Mouse (Mus musculus) heart, postnatal 0 days (tissue): ENCODE data around the gene Hrct1. TPM values are rescaled to one million over a fixed set of nuclear protein-coding genes. Genes with fewer than 3 reads are reported as not detected.

Experiments
- ATAC-seq: fragments of 200-750 bp; cut with Nextera tagmentation; 2 replicates; pipeline ENCODE4 v1.8.0; 2017; ENCODE audit warnings: low read depth, moderate number of reproducible peaks, moderate library complexity; ENCODE audit not compliant: insufficient read depth
- DNase-seq: peaks from one replicate; pipeline ENCODE4 v3.0.0-alpha.2; 2016; ENCODE audit warnings: low spot score
- H3K27ac ChIP-seq: fragments of 300-500 bp; sonication (generic); 2 replicates; pipeline ENCODE4 v1.5.1; 2014; ENCODE audit warnings: low read depth, mild to moderate bottlenecking
- H3K27me3 ChIP-seq: fragments of 300-500 bp; sonication (generic); 2 replicates; pipeline ENCODE4 v1.6.1; 2014; ENCODE audit warnings: low read length, mixed read lengths; ENCODE audit not compliant: control insufficient read depth, insufficient read depth
- H3K36me3 ChIP-seq: fragments of 300-500 bp; sonication (generic); replicated peaks from 2 replicates; pipeline ENCODE4 v1.6.1; 2014; ENCODE audit warnings: low read length, mixed read lengths; ENCODE audit not compliant: control insufficient read depth, insufficient read depth
- H3K4me1 ChIP-seq: fragments of 300-500 bp; sonication (generic); 2 replicates; pipeline ENCODE4 v1.6.1; 2014; ENCODE audit warnings: antibody characterized with exemption; ENCODE audit not compliant: control insufficient read depth, insufficient read depth
- H3K4me2 ChIP-seq: fragments of 300-500 bp; sonication (generic); 2 replicates; pipeline ENCODE4 v1.6.1; 2014; ENCODE audit warnings: low read depth, mild to moderate bottlenecking, low read length, moderate library complexity
- H3K4me3 ChIP-seq: fragments of 300-500 bp; sonication (generic); 2 replicates; pipeline ENCODE4 v1.5.1; 2014; ENCODE audit warnings: low read depth, low read length
- H3K9ac ChIP-seq: fragments of 300-500 bp; sonication (generic); replicated peaks from 2 replicates; pipeline ENCODE4 v1.6.1; 2014; ENCODE audit warnings: low read depth, low read length, mixed read lengths
- H3K9me3 ChIP-seq: fragments of 300-500 bp; sonication (generic); replicated peaks from 2 replicates; pipeline ENCODE4 v1.6.1; 2016; ENCODE audit warnings: low read length; ENCODE audit not compliant: control insufficient read depth
- CTCF ChIP-seq: IDR thresholded peaks from 2 replicates; pipeline ENCODE4 v1.5.1; 2016; ENCODE audit warnings: antibody characterized with exemption, control low read depth, low read depth
- EP300 ChIP-seq: IDR thresholded peaks from 2 replicates; pipeline ENCODE4 v1.6.1; 2016; ENCODE audit warnings: antibody characterized with exemption, low read depth
- WGBS: fragments of 180-500 bp; shearing (Covaris S2); extraction: QIAGEN DNeasy Blood & Tissue Kit; methylation state at CpG from one replicate; pipeline ENCODE4 v1.1.7; 2014; 5-methylcytosine and 5-hydroxymethylcytosine counted together
- polyA plus RNA-seq: library from polyadenylated mRNA; unstranded; fragments of >200 nt; fragmentation: Nextera tagmentation; extraction: Ambion mirVana; gene quantifications from 2 replicates; pipeline ENCODE4 v1.2.1, GENCODE M21; 2015
- total RNA-seq: library from RNA; depleted of rRNA; stranded (reverse); fragments of >200 nt; gene quantifications from 2 replicates; pipeline ENCODE4 v1.2.3, GENCODE M21; 2014; ENCODE audit warnings: low replicate concordance; rRNA removed

Hrct1 gene
- total and polyA plus RNA-seq, 2 experiments from 2014 or later: 4.5 to 9.5 TPM

GRCm38 (mm10) chr4:43763410-43763809 is 36.4 kb downstream of the Hrct1 start:
- no peaks in the 10 kb centered on the region for H3K4me1 ChIP-seq
- H3K9ac ChIP-seq: no peak overlapping the region
- no peak overlapping the region for H3K27ac ChIP-seq
- H3K9me3 ChIP-seq: no peaks in the 10 kb centered on the region
- no peaks in the 10 kb centered on the region for H3K36me3 ChIP-seq
- H3K27me3 ChIP-seq: no peaks in the 10 kb centered on the region
- ATAC-seq (peak; percentile 55; the same call in 1 of the 2 replicates), DNase-seq (peak; percentile 70)
- H3K4me2 ChIP-seq: no peak overlapping the region
- H3K4me3 ChIP-seq: no peak overlapping the region
- 19% methylated on average over 7 of the region's 7 CpGs for WGBS
- TF ChIP-seq EP300: no peak
- peak; percentile 80 for TF ChIP-seq CTCF

DNA sequence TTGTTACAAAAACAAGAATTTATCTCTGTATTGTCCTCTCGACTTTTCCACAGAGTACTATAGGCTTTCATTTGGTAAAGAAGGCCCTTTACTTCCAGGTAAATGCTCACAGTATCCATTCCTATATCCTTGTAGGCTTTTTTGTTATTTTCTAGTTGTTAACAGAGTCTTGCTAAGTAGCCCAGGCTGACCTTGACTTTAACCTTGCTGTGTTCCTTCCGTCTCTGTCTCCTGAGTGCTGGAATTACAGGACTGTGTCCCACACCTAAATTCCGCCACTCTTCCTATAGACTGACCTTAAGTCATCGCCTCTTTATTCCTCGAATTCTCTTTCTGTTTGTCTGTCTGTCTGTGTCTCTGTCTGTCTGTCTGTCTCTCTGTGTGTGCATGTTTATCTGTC is 41.4 kb downstream of the Hrct1 start:
- no peak overlapping the region for H3K27ac ChIP-seq
- TF ChIP-seq CTCF (no peak), EP300 (no peak)
- no peak for DNase-seq
- no peaks in the 10 kb centered on the region for H3K36me3 ChIP-seq
- H3K4me2 ChIP-seq: no peak overlapping the region
- H3K4me3 ChIP-seq: no peak overlapping the region
- no peak for ATAC-seq
- H3K9me3 ChIP-seq: 0 out of 2 replicates have a peak, but pooled peaks cover 4% of the 10 kb centered on the region
- H3K9ac ChIP-seq: no peak overlapping the region
- no peaks in the 10 kb centered on the region for H3K4me1 ChIP-seq
- WGBS: 64% methylated on average over 5 of the region's 5 CpGs
- no peaks in the 10 kb centered on the region for H3K27me3 ChIP-seq

DNA sequence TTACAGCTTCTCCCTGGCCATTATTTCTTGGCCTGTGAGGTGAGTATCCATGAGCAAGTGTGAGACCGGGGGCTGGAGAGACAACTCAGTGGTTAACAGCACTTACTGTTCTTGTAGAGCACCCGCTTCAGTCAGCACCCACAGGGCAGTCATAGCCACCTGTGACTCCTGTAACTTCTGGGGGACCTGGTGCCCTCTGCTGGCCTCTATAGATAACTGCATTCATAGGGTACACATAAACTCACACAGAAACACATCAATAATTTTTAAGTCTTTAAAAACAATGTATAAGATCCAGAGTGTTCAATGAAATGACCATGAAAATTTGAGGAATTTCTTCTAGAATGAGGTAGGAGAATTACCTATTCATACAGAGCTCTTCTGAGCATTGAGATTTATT is 42.4 kb downstream of the Hrct1 start:
- no peak for DNase-seq
- H3K27ac ChIP-seq: no peak overlapping the region
- no peaks in the 10 kb centered on the region for H3K4me1 ChIP-seq
- no peak overlapping the region for H3K9ac ChIP-seq
- no peaks in the 10 kb centered on the region for H3K27me3 ChIP-seq
- H3K36me3 ChIP-seq: no peaks in the 10 kb centered on the region
- no peak overlapping the region for H3K4me2 ChIP-seq
- 0 out of 2 replicates have a peak, but pooled peaks cover 4% of the 10 kb centered on the region for H3K9me3 ChIP-seq
- no peak overlapping the region for H3K4me3 ChIP-seq
- 98% methylated on average over 2 of the region's 2 CpGs for WGBS
- no peak for TF ChIP-seq CTCF
- TF ChIP-seq EP300: no peak
- no peak for ATAC-seq

DNA sequence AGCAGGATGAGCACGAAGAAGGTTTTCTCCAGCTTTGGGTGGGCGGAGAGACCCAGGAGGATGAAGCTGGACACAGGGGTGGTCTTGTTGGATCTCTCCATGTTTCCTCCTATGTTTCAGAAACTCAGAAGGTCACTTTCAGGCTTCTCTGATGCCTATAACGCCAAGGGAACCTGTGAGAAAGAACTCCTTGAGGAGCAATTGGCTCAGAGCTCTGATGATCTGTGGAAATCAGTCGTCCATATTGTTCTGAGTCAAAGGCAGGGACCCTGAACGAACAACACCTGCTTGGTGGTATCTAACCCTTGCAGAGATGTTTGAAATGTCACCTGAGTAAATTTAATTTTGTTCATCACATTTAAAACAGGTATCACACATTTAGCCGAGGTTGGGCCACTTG is 43.9 kb downstream of the Hrct1 start, which contains the start of gene Olfr159:
Gene Olfr159, minus strand, starts transcription at position 101 of the 400 bp plus-strand sequence.
- WGBS: 76% methylated on average over 6 of the region's 6 CpGs
- TF ChIP-seq EP300 (no peak), CTCF (no peak)
- H3K4me3 ChIP-seq: no peak within 1 kb of the TSS
- 0 out of 2 replicates have a peak, but pooled peaks cover 4% of the 10 kb centered on the region for H3K9me3 ChIP-seq
- DNase-seq (no peak), ATAC-seq (no peak)
- H3K27me3 ChIP-seq: no peaks in the 10 kb centered on the region
- no peak within 1 kb of the TSS for H3K27ac ChIP-seq
- H3K4me2 ChIP-seq: no peak within 1 kb of the TSS
- H3K36me3 ChIP-seq: no peaks in the 10 kb centered on the region
- H3K4me1 ChIP-seq: no peaks in the 10 kb centered on the region
- H3K9ac ChIP-seq: no peak within 1 kb of the TSS

DNA sequence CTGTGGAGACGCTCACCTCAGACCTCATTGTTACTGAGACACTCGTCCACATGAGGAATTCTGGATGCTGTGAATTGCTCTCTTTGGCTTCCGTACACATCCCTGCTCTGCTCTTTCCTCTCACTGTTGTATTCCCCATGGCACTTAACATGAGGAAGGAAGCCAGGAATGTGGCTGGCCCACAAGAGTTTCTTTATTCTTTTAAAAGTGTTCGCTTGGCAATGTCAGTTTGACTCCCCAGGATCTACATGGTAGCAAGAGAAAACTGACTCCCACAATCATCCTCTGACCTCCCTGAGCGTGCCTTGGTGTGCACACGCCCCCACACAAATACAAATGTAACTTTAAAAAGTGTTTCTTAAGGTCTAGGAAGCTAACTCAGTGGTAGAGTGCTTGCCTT is 44.6 kb downstream of the Hrct1 start:
- no peak overlapping the region for H3K9ac ChIP-seq
- no peak for ATAC-seq
- H3K9me3 ChIP-seq: 0 out of 2 replicates have a peak, but pooled peaks cover 4% of the 10 kb centered on the region
- TF ChIP-seq CTCF (no peak), EP300 (no peak)
- no peak overlapping the region for H3K4me3 ChIP-seq
- no peak for DNase-seq
- no peak overlapping the region for H3K4me2 ChIP-seq
- no peaks in the 10 kb centered on the region for H3K27me3 ChIP-seq
- H3K36me3 ChIP-seq: no peaks in the 10 kb centered on the region
- no peaks in the 10 kb centered on the region for H3K4me1 ChIP-seq
- no peak overlapping the region for H3K27ac ChIP-seq
- 29% methylated on average over 6 of the region's 6 CpGs for WGBS

DNA sequence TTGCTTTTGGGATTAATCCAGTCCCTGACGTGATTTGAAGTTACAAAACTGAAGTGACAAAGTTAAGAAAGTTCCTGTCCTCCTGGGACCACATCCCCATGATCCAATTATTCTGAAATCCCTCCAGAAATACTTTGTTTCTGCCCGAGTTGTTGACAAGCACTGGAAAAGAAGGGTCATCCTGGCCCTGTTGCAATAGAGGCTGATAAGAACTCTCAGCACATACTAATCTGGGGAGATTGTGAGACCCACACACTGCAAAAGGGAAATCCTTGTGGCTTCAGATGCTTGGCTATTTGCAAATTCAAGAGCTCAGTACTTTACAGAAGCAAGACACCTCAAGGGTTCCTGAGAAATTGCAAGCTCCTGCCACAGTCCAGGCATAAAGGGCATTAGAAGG is 45.3 kb downstream of the Hrct1 start:
- no peak overlapping the region for H3K4me2 ChIP-seq
- H3K36me3 ChIP-seq: no peaks in the 10 kb centered on the region
- no peak overlapping the region for H3K9ac ChIP-seq
- ATAC-seq (no peak), DNase-seq (no peak)
- WGBS: 8% methylated on average over 2 of the region's 2 CpGs
- H3K27me3 ChIP-seq: no peaks in the 10 kb centered on the region
- H3K9me3 ChIP-seq: 0 out of 2 replicates have a peak, but pooled peaks cover 4% of the 10 kb centered on the region
- no peak overlapping the region for H3K4me3 ChIP-seq
- H3K27ac ChIP-seq: no peak overlapping the region
- no peaks in the 10 kb centered on the region for H3K4me1 ChIP-seq
- TF ChIP-seq CTCF: no peak
- TF ChIP-seq EP300: no peak

Other genes starting within 250 kb of the Hrct1 start
- 2.8 TPM in 1 of 2 replicates, not detected in the other for gene Sit1, start 243.5 kb upstream of the Hrct1 start, total RNA-seq
- not detected in 2 replicates for gene Sit1, start 243.5 kb upstream of the Hrct1 start, polyA plus RNA-seq
- 26.6 and 44.0 TPM in 2 replicates for gene Ccdc107, start 234.3 kb upstream of the Hrct1 start, total RNA-seq
- 81.7 and 82.4 TPM in 2 replicates for gene Ccdc107, start 234.3 kb upstream of the Hrct1 start, polyA plus RNA-seq
- gene Arhgef39, start 227.5 kb upstream of the Hrct1 start, total RNA-seq: 18.7 and 27.0 TPM in 2 replicates
- 7.3 and 8.8 TPM in 2 replicates for gene Arhgef39, start 227.5 kb upstream of the Hrct1 start, polyA plus RNA-seq
- gene Car9, start 220.2 kb upstream of the Hrct1 start, total RNA-seq: 4.6 TPM in 1 of 2 replicates, not detected in the other
- gene Car9, start 220.2 kb upstream of the Hrct1 start, polyA plus RNA-seq: 0.80 and 1.1 TPM in 2 replicates
- 25.7 and 67.0 TPM in 2 replicates for gene Tpm2, start 203.4 kb upstream of the Hrct1 start, total RNA-seq
- 109 TPM in 2 replicates for gene Tpm2, start 203.4 kb upstream of the Hrct1 start, polyA plus RNA-seq
- 30.1 and 46.3 TPM in 2 replicates for gene Creb3, start 164.9 kb upstream of the Hrct1 start, total RNA-seq
- 49.1 and 53.4 TPM in 2 replicates for gene Creb3, start 164.9 kb upstream of the Hrct1 start, polyA plus RNA-seq
- 141 and 185 TPM in 2 replicates for gene Tln1, start 164.5 kb upstream of the Hrct1 start, total RNA-seq
- 67.1 and 77.2 TPM in 2 replicates for gene Tln1, start 164.5 kb upstream of the Hrct1 start, polyA plus RNA-seq
- gene Rgp1, start 148.5 kb upstream of the Hrct1 start, total RNA-seq: 12.4 and 21.1 TPM in 2 replicates
- gene Rgp1, start 148.5 kb upstream of the Hrct1 start, polyA plus RNA-seq: 10.8 and 10.9 TPM in 2 replicates
- 11.0 and 16.7 TPM in 2 replicates for gene Gba2, start 148.3 kb upstream of the Hrct1 start, total RNA-seq
- 14.0 TPM in 2 replicates for gene Gba2, start 148.3 kb upstream of the Hrct1 start, polyA plus RNA-seq
- gene Msmp, start 142.7 kb upstream of the Hrct1 start, total RNA-seq: not detected in 2 replicates
- 1.2 TPM in 1 of 2 replicates, not detected in the other for gene Msmp, start 142.7 kb upstream of the Hrct1 start, polyA plus RNA-seq
- gene Npr2, start 95.3 kb upstream of the Hrct1 start, total RNA-seq: 17.7 and 23.1 TPM in 2 replicates
- 6.6 and 6.9 TPM in 2 replicates for gene Npr2, start 95.3 kb upstream of the Hrct1 start, polyA plus RNA-seq
- gene Spag8, start 73.6 kb upstream of the Hrct1 start, total RNA-seq: not detected in 2 replicates
- gene Spag8, start 73.6 kb upstream of the Hrct1 start, polyA plus RNA-seq: 0.44 and 0.62 TPM in 2 replicates
- gene Hint2, start 70.7 kb upstream of the Hrct1 start, total RNA-seq: 358 and 378 TPM in 2 replicates
- 322 and 361 TPM in 2 replicates for gene Hint2, start 70.7 kb upstream of the Hrct1 start, polyA plus RNA-seq
- 9.6 and 24.9 TPM in 2 replicates for gene Tmem8b, start 58.2 kb upstream of the Hrct1 start, total RNA-seq
- gene Tmem8b, start 58.2 kb upstream of the Hrct1 start, polyA plus RNA-seq: 4.5 and 4.9 TPM in 2 replicates
- gene Fam221b, start 58.0 kb upstream of the Hrct1 start, total RNA-seq: not detected in 2 replicates
- 3.6 and 4.0 TPM in 2 replicates for gene Fam221b, start 58.0 kb upstream of the Hrct1 start, polyA plus RNA-seq
- gene Olfr70, start 26.4 kb upstream of the Hrct1 start, total RNA-seq: 0.15 TPM in 1 of 2 replicates, not detected in the other
- gene Olfr70, start 26.4 kb upstream of the Hrct1 start, polyA plus RNA-seq: not detected in 2 replicates
- not detected in 2 replicates for gene Olfr71, start 16.9 kb upstream of the Hrct1 start, total RNA-seq
- not detected in 2 replicates for gene Olfr71, start 16.9 kb upstream of the Hrct1 start, polyA plus RNA-seq
- gene Spaar, start 2.8 kb downstream of the Hrct1 start, total RNA-seq: 1.6 and 6.3 TPM in 2 replicates
- 1.1 and 1.3 TPM in 2 replicates for gene Spaar, start 2.8 kb downstream of the Hrct1 start, polyA plus RNA-seq
- not detected in 2 replicates for gene Olfr159, start 43.8 kb downstream of the Hrct1 start, total RNA-seq
- gene Olfr159, start 43.8 kb downstream of the Hrct1 start, polyA plus RNA-seq: not detected in 2 replicates
- gene Olfr156, start 96.7 kb downstream of the Hrct1 start, total RNA-seq: not detected in 2 replicates
- not detected in 2 replicates for gene Olfr156, start 96.7 kb downstream of the Hrct1 start, polyA plus RNA-seq
- gene Olfr157, start 113.0 kb downstream of the Hrct1 start, total RNA-seq: not detected in 2 replicates
- not detected in 2 replicates for gene Olfr157, start 113.0 kb downstream of the Hrct1 start, polyA plus RNA-seq
- not detected in 2 replicates for gene Olfr155, start 124.4 kb downstream of the Hrct1 start, total RNA-seq
- gene Olfr155, start 124.4 kb downstream of the Hrct1 start, polyA plus RNA-seq: not detected in 2 replicates
- gene Reck, start 148.3 kb downstream of the Hrct1 start, total RNA-seq: 5.6 TPM in 2 replicates
- 4.0 and 4.1 TPM in 2 replicates for gene Reck, start 148.3 kb downstream of the Hrct1 start, polyA plus RNA-seq
- gene Glipr2, start 230.2 kb downstream of the Hrct1 start, total RNA-seq: 35.8 and 39.2 TPM in 2 replicates
- 27.3 and 28.4 TPM in 2 replicates for gene Glipr2, start 230.2 kb downstream of the Hrct1 start, polyA plus RNA-seq